Mouse (Mus musculus) thymus, adult 18-20 months (tissue): ENCODE measurements around the gene Pphln1.

Experiments used
- DNase-seq, 2 experiments: peaks; one replicate each; pipeline ENCODE4 v3.0.0; 2022; ENCODE audit warnings: mixed read lengths in 2 of 2

The Pphln1 gene

GRCm38 (mm10) chr15:93435998-93436397 lies 37.8 kb downstream of the Pphln1 start:
- no peak for DNase-seq

- DNase-seq, result peak in 1 of 2 experiments; percentile 15
Measured at GRCm38 (mm10) chr15:93438663-93439062, 40.5 kb downstream of the Pphln1 start.

GRCm38 (mm10) chr15:93442271-93442670 lies 44.1 kb downstream of the Pphln1 start:
- no peak for DNase-seq

- DNase-seq, result peak; percentile 19 to 23
Measured at GRCm38 (mm10) chr15:93443676-93444075, 45.5 kb downstream of the Pphln1 start.

GRCm38 (mm10) chr15:93448862-93449261 lies 50.7 kb downstream of the Pphln1 start:
- no peak for DNase-seq

GRCm38 (mm10) chr15:93453296-93453695 lies 55.1 kb downstream of the Pphln1 start:
- DNase-seq, result no peak

GRCm38 (mm10) chr15:93456005-93456404 lies 57.9 kb downstream of the Pphln1 start:
- DNase-seq, result no peak

GRCm38 (mm10) chr15:93459422-93459821 lies 61.3 kb downstream of the Pphln1 start:
- no peak for DNase-seq

GRCm38 (mm10) chr15:93461066-93461465 lies 62.9 kb downstream of the Pphln1 start:
- no peak for DNase-seq

- DNase-seq, result no peak
Measured at GRCm38 (mm10) chr15:93471651-93472050, 73.5 kb downstream of the Pphln1 start.

GRCm38 (mm10) chr15:93472089-93472488 lies 73.9 kb downstream of the Pphln1 start:
- no peak for DNase-seq

GRCm38 (mm10) chr15:93474277-93474676 lies 76.1 kb downstream of the Pphln1 start:
- DNase-seq, result no peak

- DNase-seq, result no peak
Measured at GRCm38 (mm10) chr15:93475688-93476087, 77.5 kb downstream of the Pphln1 start.

- no peak for DNase-seq
Measured at GRCm38 (mm10) chr15:93477729-93478128, 79.6 kb downstream of the Pphln1 start.

GRCm38 (mm10) chr15:93478676-93479075 lies 80.5 kb downstream of the Pphln1 start:
- DNase-seq, result no peak

GRCm38 (mm10) chr15:93479445-93479844 lies 81.3 kb downstream of the Pphln1 start:
- DNase-seq, result no peak

- DNase-seq, result no peak
Measured at GRCm38 (mm10) chr15:93481112-93481511, 83.0 kb downstream of the Pphln1 start.

GRCm38 (mm10) chr15:93484261-93484710 lies 86.1 kb downstream of the Pphln1 start:
- DNase-seq, result no peak

- no peak for DNase-seq
Measured at GRCm38 (mm10) chr15:93485252-93485651, 87.1 kb downstream of the Pphln1 start.

- no peak for DNase-seq
Measured at GRCm38 (mm10) chr15:93486066-93486465, 87.9 kb downstream of the Pphln1 start.

- DNase-seq, result no peak
Measured at GRCm38 (mm10) chr15:93489597-93489996, 91.4 kb downstream of the Pphln1 start.

- DNase-seq, result no peak
Measured at GRCm38 (mm10) chr15:93494700-93495099, 96.5 kb downstream of the Pphln1 start.

GRCm38 (mm10) chr15:93499866-93500265 lies 101.7 kb downstream of the Pphln1 start:
- no peak for DNase-seq

GRCm38 (mm10) chr15:93502703-93503102 lies 104.6 kb downstream of the Pphln1 start:
- DNase-seq, result no peak

GRCm38 (mm10) chr15:93503201-93503745 lies 105.1 kb downstream of the Pphln1 start:
- no peak for DNase-seq
